Mouse (Mus musculus) embryonic facial prominence, embryonic 12.5 days (tissue): ENCODE data around the gene Add1. TPM values are rescaled to one million over a fixed set of nuclear protein-coding genes. Genes with fewer than 3 reads are reported as not detected.

Experiments
- ATAC-seq: fragments of 200-750 bp; cut with Nextera tagmentation; 2 replicates; pipeline ENCODE4 v1.8.0; 2017; ENCODE audit not compliant: insufficient number of reproducible peaks, insufficient read depth, low FRiP score, low TSS enrichment
- H3K27ac ChIP-seq: fragments of 300-500 bp; sonication (generic); 2 replicates; pipeline ENCODE4 v1.5.1; 2016; ENCODE audit warnings: mild to moderate bottlenecking
- H3K27me3 ChIP-seq: fragments of 300-500 bp; sonication (generic); 2 replicates; pipeline ENCODE4 v1.6.1; 2016; ENCODE audit warnings: mild to moderate bottlenecking, moderate library complexity
- H3K36me3 ChIP-seq: fragments of 300-500 bp; sonication (generic); 2 replicates; pipeline ENCODE4 v1.6.1; 2016; ENCODE audit warnings: mild to moderate bottlenecking
- H3K4me1 ChIP-seq: fragments of 300-500 bp; sonication (generic); 2 replicates; pipeline ENCODE4 v1.6.1; 2016
- H3K4me2 ChIP-seq: fragments of 300-500 bp; sonication (generic); replicated peaks from 2 replicates; pipeline ENCODE4 v1.6.1; 2016; ENCODE audit warnings: mild to moderate bottlenecking, moderate library complexity
- H3K4me3 ChIP-seq: fragments of 300-500 bp; sonication (generic); 2 replicates; pipeline ENCODE4 v1.5.1; 2016; ENCODE audit warnings: mild to moderate bottlenecking
- H3K9ac ChIP-seq: fragments of 300-500 bp; sonication (generic); 2 replicates; pipeline ENCODE4 v1.6.1; 2016; ENCODE audit warnings: mild to moderate bottlenecking, moderate library complexity
- H3K9me3 ChIP-seq: fragments of 300-500 bp; sonication (generic); 2 replicates; pipeline ENCODE4 v1.6.1; 2016; ENCODE audit warnings: mild to moderate bottlenecking, moderate library complexity
- WGBS: fragments of 180-500 bp; shearing (Covaris S2); methylation state at CpG from one replicate; pipeline ENCODE4 v1.1.7; 2016; 5-methylcytosine and 5-hydroxymethylcytosine counted together
- polyA plus RNA-seq: library from polyadenylated mRNA; unstranded; fragments of >200 nt; fragmentation: Nextera tagmentation; extraction: Ambion mirVana; gene quantifications from 2 replicates; pipeline ENCODE4 v1.2.1, GENCODE M21; 2016

Add1 gene
- 203 and 208 TPM in 2 replicates for polyA plus RNA-seq

GRCm38 (mm10) chr5:34573268-34574221, at the start of gene Add1:
Gene Add1 (plus strand): TSS chr5:34573664.
- Histone ChIP-seq H3K4me1 (peaks cover 18% of the 10 kb centered on the region), H3K36me3 (0 out of 2 replicates have a peak, but pooled peaks cover 3% of the 10 kb centered on the region), H3K4me2 (peak within 1 kb of the TSS; percentile 75), H3K9ac (peak within 1 kb of the TSS; percentile 95), H3K9me3 (no peaks in the 10 kb centered on the region), H3K27ac (peak within 1 kb of the TSS; percentile 89), H3K4me3 (peak within 1 kb of the TSS; percentile 93), H3K27me3 (no peaks in the 10 kb centered on the region)
- peak; percentile 100 for ATAC-seq
- under 1% methylated on average over 82 of the region's 84 CpGs for WGBS

- Histone ChIP-seq H3K9ac (no peak overlapping the region), H3K27ac (no peak overlapping the region), H3K4me2 (no peak overlapping the region), H3K4me3 (no peak overlapping the region), H3K36me3 (no peaks in the 10 kb centered on the region), H3K4me1 (no peaks in the 10 kb centered on the region), H3K27me3 (0 out of 2 replicates have a peak, but pooled peaks cover 8% of the 10 kb centered on the region), H3K9me3 (no peaks in the 10 kb centered on the region)
- WGBS, result 57% methylated on average over 4 of the region's 4 CpGs
- ATAC-seq, result no peak
These were observed 49.4 kb upstream of the Add1 start for GRCm38 (mm10) chr5:34523958-34524485.

GRCm38 (mm10) chr5:34524511-34524910, 49.0 kb upstream of the Add1 start:
- Histone ChIP-seq H3K4me3 (no peak overlapping the region), H3K9me3 (no peaks in the 10 kb centered on the region), H3K4me1 (no peaks in the 10 kb centered on the region), H3K27me3 (0 out of 2 replicates have a peak, but pooled peaks cover 8% of the 10 kb centered on the region), H3K27ac (no peak overlapping the region), H3K4me2 (no peak overlapping the region), H3K36me3 (no peaks in the 10 kb centered on the region), H3K9ac (no peak overlapping the region)
- no peak for ATAC-seq

GRCm38 (mm10) chr5:34525663-34526476, 47.6 kb upstream of the Add1 start, which contains the start of gene Sh3bp2:
Gene Sh3bp2 (plus strand): TSS chr5:34525838.
- Histone ChIP-seq H3K4me3 (peak within 1 kb of the TSS; percentile 41), H3K4me1 (no peaks in the 10 kb centered on the region), H3K27me3 (0 out of 2 replicates have a peak, but pooled peaks cover 8% of the 10 kb centered on the region), H3K27ac (no peak within 1 kb of the TSS), H3K4me2 (peak within 1 kb of the TSS; percentile 56), H3K9ac (peak within 1 kb of the TSS; percentile 25), H3K9me3 (no peaks in the 10 kb centered on the region), H3K36me3 (no peaks in the 10 kb centered on the region)
- WGBS, result 4% methylated on average over 38 of the region's 38 CpGs
- peak; percentile 89 for ATAC-seq

GRCm38 (mm10) chr5:34526477-34526775, 47.0 kb upstream of the Add1 start:
- no peak for ATAC-seq
- WGBS, result 35% methylated on average over 5 of the region's 5 CpGs
- Histone ChIP-seq H3K27ac (no peak overlapping the region), H3K9ac (no peak overlapping the region), H3K36me3 (no peaks in the 10 kb centered on the region), H3K4me2 (no peak overlapping the region; the same call in 1 of the 2 replicates), H3K9me3 (no peaks in the 10 kb centered on the region), H3K27me3 (0 out of 2 replicates have a peak, but pooled peaks cover 8% of the 10 kb centered on the region), H3K4me1 (no peaks in the 10 kb centered on the region), H3K4me3 (no peak overlapping the region)

- Histone ChIP-seq H3K36me3 (no peaks in the 10 kb centered on the region), H3K27ac (no peak overlapping the region), H3K27me3 (0 out of 2 replicates have a peak, but pooled peaks cover 8% of the 10 kb centered on the region), H3K4me1 (no peaks in the 10 kb centered on the region), H3K9me3 (no peaks in the 10 kb centered on the region), H3K9ac (no peak overlapping the region), H3K4me3 (no peak overlapping the region), H3K4me2 (no peak overlapping the region)
- ATAC-seq, result no peak
- 90% methylated on average over 2 of the region's 2 CpGs for WGBS
These were observed 46.1 kb upstream of the Add1 start for GRCm38 (mm10) chr5:34527352-34527751.

- no peaks in the 10 kb centered on the region for H3K9me3 ChIP-seq
- H3K36me3 ChIP-seq, result no peaks in the 10 kb centered on the region
- H3K9ac ChIP-seq, result no peak overlapping the region
- H3K27me3 ChIP-seq, result 0 out of 2 replicates have a peak, but pooled peaks cover 8% of the 10 kb centered on the region
- 77% methylated on average over 5 of the region's 5 CpGs for WGBS
- H3K4me1 ChIP-seq, result no peaks in the 10 kb centered on the region
- ATAC-seq, result no peak
- no peak overlapping the region for H3K4me3 ChIP-seq
- H3K4me2 ChIP-seq, result no peak overlapping the region
- H3K27ac ChIP-seq, result no peak overlapping the region
These were observed 44.7 kb upstream of the Add1 start for GRCm38 (mm10) chr5:34528724-34529123.

- Histone ChIP-seq H3K36me3 (no peaks in the 10 kb centered on the region), H3K27me3 (no peaks in the 10 kb centered on the region), H3K27ac (no peak overlapping the region), H3K4me3 (no peak overlapping the region), H3K4me2 (no peak overlapping the region), H3K9me3 (no peaks in the 10 kb centered on the region), H3K9ac (no peak overlapping the region), H3K4me1 (no peaks in the 10 kb centered on the region)
- ATAC-seq, result no peak
- 74% methylated on average over 5 of the region's 5 CpGs for WGBS
These were observed 43.3 kb upstream of the Add1 start for GRCm38 (mm10) chr5:34530116-34530515.

- Histone ChIP-seq H3K9ac (no peak overlapping the region), H3K4me2 (no peak overlapping the region), H3K36me3 (no peaks in the 10 kb centered on the region), H3K27ac (no peak overlapping the region), H3K27me3 (no peaks in the 10 kb centered on the region), H3K4me3 (no peak overlapping the region), H3K4me1 (no peaks in the 10 kb centered on the region), H3K9me3 (no peaks in the 10 kb centered on the region)
- WGBS, result 53% methylated on average over 4 of the region's 4 CpGs
- no peak for ATAC-seq
These were observed 42.8 kb upstream of the Add1 start for GRCm38 (mm10) chr5:34530687-34531086.

- 72% methylated on average over 5 of the region's 5 CpGs for WGBS
- no peaks in the 10 kb centered on the region for H3K27me3 ChIP-seq
- no peaks in the 10 kb centered on the region for H3K9me3 ChIP-seq
- no peaks in the 10 kb centered on the region for H3K36me3 ChIP-seq
- no peak overlapping the region for H3K9ac ChIP-seq
- no peak overlapping the region for H3K4me3 ChIP-seq
- H3K4me1 ChIP-seq, result no peaks in the 10 kb centered on the region
- H3K27ac ChIP-seq, result no peak overlapping the region
- no peak for ATAC-seq
- no peak overlapping the region for H3K4me2 ChIP-seq
These were observed 40.4 kb upstream of the Add1 start for GRCm38 (mm10) chr5:34533066-34533465.

- H3K27me3 ChIP-seq, result no peaks in the 10 kb centered on the region
- ATAC-seq, result no peak
- H3K36me3 ChIP-seq, result no peaks in the 10 kb centered on the region
- no peaks in the 10 kb centered on the region for H3K9me3 ChIP-seq
- no peak overlapping the region for H3K27ac ChIP-seq
- WGBS, result 54% methylated on average over 3 of the region's 3 CpGs
- no peaks in the 10 kb centered on the region for H3K4me1 ChIP-seq
- H3K4me2 ChIP-seq, result no peak overlapping the region
- H3K9ac ChIP-seq, result no peak overlapping the region
- H3K4me3 ChIP-seq, result no peak overlapping the region
These were observed 39.6 kb upstream of the Add1 start for GRCm38 (mm10) chr5:34533820-34534219.
